Mouse (Mus musculus) neural tube, embryonic 11.5 days (tissue): ENCODE measurements around the gene Cwh43. TPM values are rescaled to one million over a fixed set of nuclear protein-coding genes. Genes with fewer than 3 reads are reported as not detected.

Source experiments
- ATAC-seq: fragments of 200-750 bp; cut with Nextera tagmentation; 2 replicates; pipeline ENCODE4 v1.8.0; 2017; ENCODE audit warnings: moderate number of reproducible peaks, mild to moderate bottlenecking, moderate TSS enrichment, moderate library complexity; ENCODE audit not compliant: insufficient read depth, low FRiP score, low TSS enrichment
- DNase-seq: peaks from one replicate; pipeline ENCODE4 v3.0.0-alpha.2; 2015; ENCODE audit warnings: low spot score
- H3K27ac ChIP-seq: fragments of 300-500 bp; sonication (generic); 2 replicates; pipeline ENCODE4 v1.5.1; 2014; ENCODE audit warnings: low read depth, mild to moderate bottlenecking, low read length
- H3K27me3 ChIP-seq: fragments of 300-500 bp; sonication (generic); 2 replicates; pipeline ENCODE4 v1.6.1; 2014; ENCODE audit warnings: mild to moderate bottlenecking, low read length, mixed read lengths; ENCODE audit not compliant: control insufficient read depth, insufficient read depth
- H3K36me3 ChIP-seq: fragments of 300-500 bp; sonication (generic); 2 replicates; pipeline ENCODE4 v1.6.1; 2014; ENCODE audit warnings: mild to moderate bottlenecking, low read length, moderate library complexity, mixed read lengths; ENCODE audit not compliant: control insufficient read depth, insufficient read depth
- H3K4me1 ChIP-seq: fragments of 300-500 bp; sonication (generic); 2 replicates; pipeline ENCODE4 v1.6.1; 2014; ENCODE audit warnings: low read length, mixed read lengths; ENCODE audit not compliant: control insufficient read depth, insufficient read depth
- H3K4me2 ChIP-seq: fragments of 300-500 bp; sonication (generic); 2 replicates; pipeline ENCODE4 v1.6.1; 2014; ENCODE audit warnings: low read depth, mild to moderate bottlenecking, moderate library complexity
- H3K4me3 ChIP-seq: fragments of 300-500 bp; sonication (generic); 2 replicates; pipeline ENCODE4 v1.5.1; 2014; ENCODE audit warnings: low read depth, low read length
- H3K9ac ChIP-seq: fragments of 300-500 bp; sonication (generic); 2 replicates; pipeline ENCODE4 v1.6.1; 2014; ENCODE audit warnings: mild to moderate bottlenecking, low read length
- H3K9me3 ChIP-seq: fragments of 300-500 bp; sonication (generic); 2 replicates; pipeline ENCODE4 v1.6.1; 2016; ENCODE audit warnings: low read length; ENCODE audit not compliant: control insufficient read depth
- WGBS: fragments of 180-500 bp; shearing (Covaris S2); extraction: QIAGEN DNeasy Blood & Tissue Kit; methylation state at CpG from one replicate; pipeline ENCODE4 v1.1.7; 2014; 5-methylcytosine and 5-hydroxymethylcytosine counted together
- polyA plus RNA-seq: library from polyadenylated mRNA; unstranded; fragments of >200 nt; fragmentation: Nextera tagmentation; extraction: Ambion mirVana; gene quantifications from 2 replicates; pipeline ENCODE4 v1.2.1, GENCODE M21; 2014

The Cwh43 gene
- not detected in 2 replicates for polyA plus RNA-seq

GRCm38 (mm10) chr5:73405981-73406722 lies at the start of gene Cwh43:
Cwh43 (plus strand) TSS chr5:73406075.
- H3K9ac ChIP-seq: no peak within 1 kb of the TSS
- H3K9me3 ChIP-seq: no peaks in the 10 kb centered on the region
- WGBS: 3% methylated on average over 46 of the region's 49 CpGs

GRCm38 (mm10) chr5:73359134-73359751 lies 46.6 kb upstream of the Cwh43 start:
- no peak for DNase-seq
- ATAC-seq: no peak
- Histone ChIP-seq H3K27ac (no peak overlapping the region), H3K4me1 (no peaks in the 10 kb centered on the region), H3K4me3 (no peak overlapping the region), H3K36me3 (no peaks in the 10 kb centered on the region), H3K9ac (no peak overlapping the region), H3K27me3 (no peaks in the 10 kb centered on the region), H3K4me2 (peak overlapping the region; percentile 3; the same call in 1 of the 2 replicates), H3K9me3 (no peaks in the 10 kb centered on the region)
- WGBS: 80% methylated on average over 6 of the region's 6 CpGs

More at GRCm38 (mm10) chr5:73405981-73406722, at the start of gene Cwh43:
- peak within 1 kb of the TSS; percentile 31 for H3K4me3 ChIP-seq
- no peaks in the 10 kb centered on the region for H3K36me3 ChIP-seq
- peak within 1 kb of the TSS; percentile 43 for H3K4me2 ChIP-seq
- H3K4me1 ChIP-seq: peaks cover 8% of the 10 kb centered on the region; the same call in 1 of the 2 replicates
- DNase-seq: peak; percentile 28
- no peak for ATAC-seq
- no peak within 1 kb of the TSS for H3K27ac ChIP-seq
- peaks cover 12% of the 10 kb centered on the region for H3K27me3 ChIP-seq

GRCm38 (mm10) chr5:73359752-73360141 lies 46.1 kb upstream of the Cwh43 start:
- no peaks in the 10 kb centered on the region for H3K4me1 ChIP-seq
- no peak overlapping the region for H3K27ac ChIP-seq
- no peak for ATAC-seq
- no peak overlapping the region for H3K4me3 ChIP-seq
- peak overlapping the region; percentile 3 for H3K4me2 ChIP-seq
- H3K36me3 ChIP-seq: no peaks in the 10 kb centered on the region
- H3K9ac ChIP-seq: no peak overlapping the region
- DNase-seq: no peak
- H3K27me3 ChIP-seq: no peaks in the 10 kb centered on the region
- H3K9me3 ChIP-seq: no peaks in the 10 kb centered on the region
- 36% methylated on average over 12 of the region's 12 CpGs for WGBS

- Histone ChIP-seq H3K4me1 (no peaks in the 10 kb centered on the region), H3K27ac (no peak overlapping the region), H3K27me3 (no peaks in the 10 kb centered on the region), H3K36me3 (no peaks in the 10 kb centered on the region), H3K9me3 (no peaks in the 10 kb centered on the region), H3K4me2 (peak overlapping the region; percentile 3; the same call in 1 of the 2 replicates), H3K9ac (no peak overlapping the region), H3K4me3 (no peak overlapping the region)
- DNase-seq (no peak), ATAC-seq (no peak)
- WGBS: 34% methylated on average over 12 of the region's 12 CpGs
Observed at GRCm38 (mm10) chr5:73360240-73360639, 45.6 kb upstream of the Cwh43 start.

- WGBS: 91% methylated on average over 7 of the region's 7 CpGs
- DNase-seq: no peak
- H3K4me3 ChIP-seq: no peak overlapping the region
- no peak overlapping the region for H3K9ac ChIP-seq
- H3K4me1 ChIP-seq: no peaks in the 10 kb centered on the region
- H3K36me3 ChIP-seq: no peaks in the 10 kb centered on the region
- H3K27ac ChIP-seq: no peak overlapping the region
- ATAC-seq: no peak
- H3K4me2 ChIP-seq: no peak overlapping the region
- no peaks in the 10 kb centered on the region for H3K9me3 ChIP-seq
- no peaks in the 10 kb centered on the region for H3K27me3 ChIP-seq
Observed at GRCm38 (mm10) chr5:73362338-73362737, 43.5 kb upstream of the Cwh43 start.

- DNase-seq: no peak
- no peak overlapping the region for H3K27ac ChIP-seq
- no peaks in the 10 kb centered on the region for H3K27me3 ChIP-seq
- H3K9me3 ChIP-seq: no peaks in the 10 kb centered on the region
- H3K4me2 ChIP-seq: no peak overlapping the region
- H3K36me3 ChIP-seq: no peaks in the 10 kb centered on the region
- no peak overlapping the region for H3K9ac ChIP-seq
- H3K4me3 ChIP-seq: no peak overlapping the region
- 86% methylated on average over 5 of the region's 5 CpGs for WGBS
- H3K4me1 ChIP-seq: no peaks in the 10 kb centered on the region
- no peak for ATAC-seq
Observed at GRCm38 (mm10) chr5:73362791-73363190, 43.1 kb upstream of the Cwh43 start.

GRCm38 (mm10) chr5:73364107-73364864 lies 41.6 kb upstream of the Cwh43 start:
- Histone ChIP-seq H3K27ac (no peak overlapping the region), H3K4me2 (no peak overlapping the region), H3K27me3 (no peaks in the 10 kb centered on the region), H3K4me1 (no peaks in the 10 kb centered on the region), H3K36me3 (no peaks in the 10 kb centered on the region), H3K4me3 (no peak overlapping the region), H3K9ac (no peak overlapping the region), H3K9me3 (no peaks in the 10 kb centered on the region)
- DNase-seq (no peak), ATAC-seq (no peak)
- WGBS: 86% methylated on average over 2 of the region's 2 CpGs

- no peak overlapping the region for H3K27ac ChIP-seq
- no peak for DNase-seq
- H3K9me3 ChIP-seq: no peaks in the 10 kb centered on the region
- no peak overlapping the region for H3K4me3 ChIP-seq
- no peak for ATAC-seq
- H3K27me3 ChIP-seq: no peaks in the 10 kb centered on the region
- H3K9ac ChIP-seq: no peak overlapping the region
- H3K4me1 ChIP-seq: no peaks in the 10 kb centered on the region
- 83% methylated on average over 4 of the region's 4 CpGs for WGBS
- no peaks in the 10 kb centered on the region for H3K36me3 ChIP-seq
- no peak overlapping the region for H3K4me2 ChIP-seq
Observed at GRCm38 (mm10) chr5:73367906-73368305, 38.0 kb upstream of the Cwh43 start.
